Mouse (Mus musculus) midbrain, embryonic 13.5 days (tissue): Measurements from ENCODE around the gene Baz2b. TPM values are rescaled to one million over a fixed set of nuclear protein-coding genes. Genes with fewer than 3 reads are reported as not detected.

Experiments used
- ATAC-seq: fragments of 200-750 bp; cut with Nextera tagmentation; 2 replicates; pipeline ENCODE4 v1.8.0; 2017; ENCODE audit warnings: mild to moderate bottlenecking, moderate TSS enrichment, moderate library complexity
- H3K27ac ChIP-seq: fragments of 300-500 bp; sonication (generic); 2 replicates; pipeline ENCODE4 v1.5.1; 2015; ENCODE audit warnings: inconsistent platforms, mild to moderate bottlenecking, moderate library complexity
- H3K27me3 ChIP-seq: fragments of 300-500 bp; sonication (generic); 2 replicates; pipeline ENCODE4 v1.6.1; 2015; ENCODE audit warnings: mild to moderate bottlenecking, inconsistent platforms
- H3K36me3 ChIP-seq: fragments of 300-500 bp; sonication (generic); 2 replicates; pipeline ENCODE4 v1.6.1; 2015; ENCODE audit warnings: mild to moderate bottlenecking, inconsistent platforms
- H3K4me1 ChIP-seq: fragments of 300-500 bp; sonication (generic); replicated peaks from 2 replicates; pipeline ENCODE4 v1.6.1; 2015; ENCODE audit warnings: inconsistent platforms
- H3K4me2 ChIP-seq: fragments of 300-500 bp; sonication (generic); replicated peaks from 2 replicates; pipeline ENCODE4 v1.6.1; 2015; ENCODE audit warnings: moderate library complexity, mild to moderate bottlenecking, inconsistent platforms
- H3K4me3 ChIP-seq: fragments of 300-500 bp; sonication (generic); replicated peaks from 2 replicates; pipeline ENCODE4 v1.5.1; 2015; ENCODE audit warnings: mild to moderate bottlenecking, inconsistent platforms
- H3K9ac ChIP-seq: fragments of 300-500 bp; sonication (generic); replicated peaks from 2 replicates; pipeline ENCODE4 v1.6.1; 2015; ENCODE audit warnings: mild to moderate bottlenecking, inconsistent platforms
- H3K9me3 ChIP-seq: fragments of 300-500 bp; sonication (generic); 2 replicates; pipeline ENCODE4 v1.6.1; 2016; ENCODE audit warnings: mild to moderate bottlenecking, inconsistent platforms
- WGBS: fragments of 180-500 bp; shearing (Covaris S2); methylation state at CpG from one replicate; pipeline ENCODE4 v1.1.7; 2015; 5-methylcytosine and 5-hydroxymethylcytosine counted together
- polyA plus RNA-seq: library from polyadenylated mRNA; unstranded; fragments of >200 nt; fragmentation: Nextera tagmentation; extraction: Ambion mirVana; gene quantifications from 2 replicates; pipeline ENCODE4 v1.2.1, GENCODE M21; 2015

The Baz2b gene
- polyA plus RNA-seq, 1 experiment from 2014 or later: 98.1 TPM

GRCm38 (mm10) chr2:59955916-59956315, 253.7 kb downstream of the Baz2b start:
- no peak overlapping the region for H3K9ac ChIP-seq

DNA sequence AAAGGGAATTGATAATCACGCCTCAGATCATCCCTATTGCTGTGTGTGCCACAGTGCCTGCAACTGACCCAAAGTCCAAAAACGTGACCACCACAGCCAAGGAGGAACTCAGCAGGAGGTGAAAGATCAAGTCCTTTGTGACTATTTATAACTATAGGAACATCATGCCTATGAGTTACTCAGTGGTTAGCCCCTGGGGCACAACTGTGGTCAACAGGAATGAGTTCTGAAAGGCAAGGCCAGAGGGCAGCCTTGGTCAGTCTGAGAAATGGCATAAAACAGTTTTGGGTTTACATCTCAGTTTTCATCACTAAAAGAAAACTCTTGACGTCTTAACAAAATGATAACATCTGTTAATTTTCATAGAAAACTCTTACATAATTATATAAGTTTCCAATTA, 254.8 kb downstream of the Baz2b start:
- ATAC-seq: no peak
- Histone ChIP-seq H3K4me1 (no peaks in the 10 kb centered on the region), H3K4me2 (no peak overlapping the region), H3K9ac (no peak overlapping the region), H3K36me3 (peaks cover 39% of the 10 kb centered on the region), H3K27me3 (no peaks in the 10 kb centered on the region), H3K9me3 (no peaks in the 10 kb centered on the region), H3K4me3 (no peak overlapping the region), H3K27ac (no peak overlapping the region)
- 67% methylated on average over 3 of the region's 3 CpGs for WGBS

More at GRCm38 (mm10) chr2:59955916-59956315, 253.7 kb downstream of the Baz2b start:
- Histone ChIP-seq H3K9me3 (no peaks in the 10 kb centered on the region), H3K27ac (no peak overlapping the region), H3K4me3 (no peak overlapping the region), H3K4me2 (no peak overlapping the region), H3K36me3 (peaks cover 41% of the 10 kb centered on the region), H3K27me3 (no peaks in the 10 kb centered on the region), H3K4me1 (no peaks in the 10 kb centered on the region)
- WGBS: 90% methylated on average over 7 of the region's 7 CpGs
- ATAC-seq: no peak

DNA sequence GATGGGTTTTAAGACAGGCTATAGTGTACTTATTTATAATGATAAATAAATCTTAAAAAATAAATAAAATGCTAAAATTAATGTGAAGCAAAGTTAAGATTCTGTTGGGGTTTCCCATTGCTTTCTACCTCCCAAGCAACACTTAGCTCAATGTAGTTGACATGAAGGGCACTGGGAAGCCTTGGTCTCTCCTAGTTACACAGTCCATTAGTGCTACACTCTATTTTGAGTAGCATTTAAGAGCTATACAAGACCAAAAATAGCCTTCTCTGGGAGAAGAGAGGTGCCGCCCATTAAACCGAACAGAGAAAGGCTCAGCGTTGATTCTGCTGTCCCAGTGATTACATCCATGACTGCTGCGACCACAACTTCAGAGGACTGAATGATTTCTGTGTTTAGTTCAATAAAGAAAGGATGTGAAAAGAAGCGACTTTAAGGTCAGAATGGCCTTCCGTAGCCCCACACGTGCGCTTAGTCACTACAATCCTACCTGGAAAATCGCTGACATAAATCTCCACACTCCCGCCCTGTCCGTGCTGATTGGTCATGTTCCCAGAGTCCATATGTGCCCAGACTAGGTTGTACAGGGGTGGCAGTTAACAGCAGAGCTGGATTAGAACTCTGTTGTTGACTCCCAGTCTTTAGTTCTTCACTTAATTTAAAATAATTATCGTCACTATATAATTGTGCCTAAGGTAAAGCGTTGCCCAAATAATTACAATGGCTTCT, 257.2 kb downstream of the Baz2b start:
- Histone ChIP-seq H3K4me2 (no peak overlapping the region), H3K9me3 (no peaks in the 10 kb centered on the region), H3K9ac (no peak overlapping the region), H3K4me3 (no peak overlapping the region), H3K36me3 (peaks cover 33% of the 10 kb centered on the region), H3K4me1 (no peaks in the 10 kb centered on the region), H3K27me3 (no peaks in the 10 kb centered on the region), H3K27ac (no peak overlapping the region)
- 92% methylated on average over 13 of the region's 13 CpGs for WGBS
- ATAC-seq: no peak

- no peaks in the 10 kb centered on the region for H3K4me1 ChIP-seq
- no peak overlapping the region for H3K4me2 ChIP-seq
- H3K4me3 ChIP-seq: no peak overlapping the region
- no peaks in the 10 kb centered on the region for H3K27me3 ChIP-seq
- peaks cover 30% of the 10 kb centered on the region for H3K36me3 ChIP-seq
- ATAC-seq: no peak
- H3K9ac ChIP-seq: no peak overlapping the region
- H3K27ac ChIP-seq: no peak overlapping the region
- 94% methylated on average over 8 of the region's 8 CpGs for WGBS
- H3K9me3 ChIP-seq: no peaks in the 10 kb centered on the region
Measured at GRCm38 (mm10) chr2:59951706-59952105, 257.9 kb downstream of the Baz2b start.

- no peak overlapping the region for H3K4me2 ChIP-seq
- no peak overlapping the region for H3K27ac ChIP-seq
- no peaks in the 10 kb centered on the region for H3K27me3 ChIP-seq
- H3K36me3 ChIP-seq: peaks cover 29% of the 10 kb centered on the region
- no peak overlapping the region for H3K4me3 ChIP-seq
- no peak overlapping the region for H3K9ac ChIP-seq
- no peaks in the 10 kb centered on the region for H3K4me1 ChIP-seq
- WGBS: 85% methylated on average over 4 of the region's 4 CpGs
- no peaks in the 10 kb centered on the region for H3K9me3 ChIP-seq
- ATAC-seq: no peak
Measured at GRCm38 (mm10) chr2:59951127-59951526, 258.5 kb downstream of the Baz2b start.

DNA sequence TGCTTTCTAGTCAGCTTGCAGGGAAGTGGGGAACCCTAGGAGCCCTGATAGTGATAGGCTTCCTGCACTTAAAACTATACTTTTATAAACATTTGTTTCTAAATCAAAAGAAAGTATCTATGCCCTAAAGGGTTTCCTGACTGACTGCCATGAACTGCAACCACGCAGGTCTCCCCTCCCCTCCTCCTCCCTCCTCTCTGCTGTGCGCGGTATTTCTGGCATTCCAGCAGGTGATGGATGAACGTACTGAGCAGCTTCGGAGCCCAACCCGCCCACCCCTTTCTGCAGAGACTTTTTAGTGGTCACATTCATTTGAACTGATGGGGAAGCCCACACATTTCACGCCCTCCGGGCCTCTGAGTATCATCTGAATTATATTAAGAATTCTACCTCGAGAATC, 273.3 kb downstream of the Baz2b start:
- no peaks in the 10 kb centered on the region for H3K9me3 ChIP-seq
- no peak overlapping the region for H3K9ac ChIP-seq
- no peaks in the 10 kb centered on the region for H3K4me1 ChIP-seq
- no peaks in the 10 kb centered on the region for H3K27me3 ChIP-seq
- WGBS: 43% methylated on average over 9 of the region's 9 CpGs
- no peak overlapping the region for H3K4me2 ChIP-seq
- H3K27ac ChIP-seq: no peak overlapping the region
- no peak overlapping the region for H3K4me3 ChIP-seq
- peaks cover 39% of the 10 kb centered on the region for H3K36me3 ChIP-seq
- no peak for ATAC-seq

DNA sequence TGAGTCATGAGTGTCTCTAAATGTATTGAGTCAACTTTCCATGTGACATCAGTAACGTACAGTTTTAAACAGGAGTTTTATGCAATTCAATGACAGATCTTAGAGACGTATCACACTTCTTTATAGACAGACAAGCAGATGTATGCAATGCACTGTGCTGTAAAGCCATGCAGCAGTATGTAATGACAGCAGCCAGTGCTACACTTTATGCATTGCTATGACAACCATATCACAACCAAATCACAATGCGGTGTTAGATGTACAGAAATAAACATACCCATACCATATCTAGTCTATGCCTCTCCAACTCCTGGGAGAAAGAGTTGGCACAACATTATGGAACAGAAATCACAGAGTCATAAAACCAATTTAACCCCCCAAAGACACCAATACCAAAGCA, 276.5 kb downstream of the Baz2b start:
- 94% methylated on average over 3 of the region's 3 CpGs for WGBS
- no peaks in the 10 kb centered on the region for H3K4me1 ChIP-seq
- no peak for ATAC-seq

GRCm38 (mm10) chr2:59932244-59932643, 277.4 kb downstream of the Baz2b start:
- WGBS: 96% methylated on average over 4 of the region's 4 CpGs
- H3K27ac ChIP-seq: no peak overlapping the region
- H3K4me3 ChIP-seq: no peak overlapping the region
- no peaks in the 10 kb centered on the region for H3K9me3 ChIP-seq
- H3K9ac ChIP-seq: no peak overlapping the region
- ATAC-seq: no peak
- H3K4me2 ChIP-seq: no peak overlapping the region
- no peaks in the 10 kb centered on the region for H3K27me3 ChIP-seq
- H3K36me3 ChIP-seq: peaks cover 35% of the 10 kb centered on the region
- no peaks in the 10 kb centered on the region for H3K4me1 ChIP-seq

More for the DNA sequence above, 276.5 kb downstream of the Baz2b start:
- Histone ChIP-seq H3K9ac (no peak overlapping the region), H3K36me3 (peaks cover 35% of the 10 kb centered on the region), H3K4me2 (no peak overlapping the region), H3K4me3 (no peak overlapping the region), H3K27ac (no peak overlapping the region), H3K9me3 (no peaks in the 10 kb centered on the region), H3K27me3 (no peaks in the 10 kb centered on the region)

DNA sequence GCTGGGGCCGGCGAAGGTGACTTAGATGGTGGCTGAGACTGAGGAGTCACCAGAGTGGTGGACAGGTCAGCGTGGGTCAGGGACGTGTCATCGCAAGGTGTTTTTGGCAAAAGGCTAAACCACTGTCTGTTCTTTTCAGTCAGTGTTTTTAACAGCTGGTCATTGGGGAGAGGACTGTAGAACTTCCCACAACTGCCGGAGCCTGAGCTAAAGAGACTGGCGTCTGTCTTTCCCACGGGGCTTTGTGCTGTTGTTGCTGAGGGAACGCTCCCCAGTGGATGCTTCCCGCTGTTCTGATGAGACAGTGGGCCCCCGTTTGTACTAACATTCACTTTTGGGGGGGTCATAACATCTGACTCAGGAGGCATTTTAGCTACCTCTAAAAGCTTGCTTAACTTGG, 296.0 kb downstream of the Baz2b start:
- Histone ChIP-seq H3K27me3 (no peaks in the 10 kb centered on the region), H3K27ac (peak overlapping the region; percentile 14; the same call in 1 of the 2 replicates), H3K36me3 (peaks cover 81% of the 10 kb centered on the region), H3K9me3 (no peaks in the 10 kb centered on the region), H3K4me1 (0 out of 2 replicates have a peak, but pooled peaks cover 2% of the 10 kb centered on the region), H3K4me3 (no peak overlapping the region), H3K4me2 (no peak overlapping the region), H3K9ac (no peak overlapping the region)
- 61% methylated on average over 11 of the region's 11 CpGs for WGBS
- ATAC-seq: no peak

DNA sequence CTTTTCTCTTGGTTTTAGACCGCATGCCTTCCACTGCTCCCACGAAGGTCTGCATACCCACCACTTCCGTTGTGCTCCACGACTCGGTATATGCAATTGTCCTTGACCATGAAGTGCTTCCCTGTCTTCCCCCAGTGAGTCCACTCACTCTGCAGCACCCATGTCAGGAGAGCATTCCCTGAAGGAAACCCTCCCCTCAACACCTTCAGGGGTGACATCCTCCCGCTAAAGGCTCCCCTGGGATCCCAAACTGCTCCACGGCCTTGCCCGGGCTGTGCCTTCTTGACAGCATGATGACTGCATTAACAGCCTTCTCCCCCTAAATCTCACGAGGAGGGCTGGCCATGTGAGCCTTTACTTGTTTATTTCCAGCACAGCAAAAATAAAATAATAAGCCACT, 301.6 kb downstream of the Baz2b start:
- H3K4me1 ChIP-seq: no peaks in the 10 kb centered on the region
- 94% methylated on average over 9 of the region's 9 CpGs for WGBS
- no peak overlapping the region for H3K4me2 ChIP-seq
- H3K9me3 ChIP-seq: no peaks in the 10 kb centered on the region
- H3K36me3 ChIP-seq: peaks cover 68% of the 10 kb centered on the region
- no peak for ATAC-seq
- H3K9ac ChIP-seq: no peak overlapping the region
- H3K27ac ChIP-seq: no peak overlapping the region
- no peaks in the 10 kb centered on the region for H3K27me3 ChIP-seq
- H3K4me3 ChIP-seq: no peak overlapping the region

DNA sequence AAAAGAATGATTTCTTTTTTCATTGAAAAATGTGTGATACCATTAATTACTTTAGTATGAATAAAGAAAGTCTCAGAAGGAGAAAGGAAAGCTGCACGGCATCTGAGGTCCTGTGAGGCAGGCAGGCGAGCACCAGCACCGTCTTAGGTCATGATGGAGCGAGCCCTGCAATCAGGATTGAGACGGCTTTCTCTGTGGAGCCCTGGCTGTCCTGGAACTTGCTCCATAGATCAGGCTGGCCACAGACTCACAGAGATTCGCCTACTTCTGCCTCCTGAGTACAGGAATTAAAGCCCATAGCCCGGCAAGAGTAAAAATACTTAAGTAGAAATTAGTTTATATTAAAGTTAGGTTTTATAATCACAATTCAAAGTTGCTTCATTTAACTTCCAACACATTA, 305.6 kb downstream of the Baz2b start:
- Histone ChIP-seq H3K27ac (no peak overlapping the region), H3K4me1 (no peaks in the 10 kb centered on the region), H3K27me3 (no peaks in the 10 kb centered on the region), H3K9me3 (no peaks in the 10 kb centered on the region), H3K4me3 (no peak overlapping the region), H3K36me3 (peaks cover 58% of the 10 kb centered on the region), H3K4me2 (no peak overlapping the region), H3K9ac (no peak overlapping the region)
- no peak for ATAC-seq
- 86% methylated on average over 7 of the region's 7 CpGs for WGBS

DNA sequence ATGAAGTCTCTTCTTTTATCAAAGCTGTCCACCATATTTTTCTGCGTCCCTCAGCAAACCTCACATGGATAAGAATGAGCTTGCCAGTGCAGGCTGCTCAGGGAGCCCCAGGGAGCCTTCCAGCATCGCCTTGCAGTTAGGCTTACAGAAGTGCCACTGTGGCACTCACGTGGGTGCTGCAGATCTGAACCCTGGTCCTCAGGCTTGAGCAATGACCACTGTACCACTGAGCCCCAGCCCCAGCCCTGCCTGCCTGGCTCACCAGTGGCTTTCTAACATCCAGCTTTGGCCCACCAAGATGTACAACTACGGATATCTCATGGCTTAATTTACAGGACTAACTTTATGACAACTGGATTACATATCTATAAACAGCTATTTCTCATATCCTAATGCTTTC, 311.0 kb downstream of the Baz2b start:
- Histone ChIP-seq H3K27ac (no peak overlapping the region), H3K4me1 (no peaks in the 10 kb centered on the region), H3K9ac (no peak overlapping the region), H3K27me3 (no peaks in the 10 kb centered on the region), H3K36me3 (peaks cover 39% of the 10 kb centered on the region), H3K9me3 (no peaks in the 10 kb centered on the region), H3K4me2 (no peak overlapping the region), H3K4me3 (no peak overlapping the region)
- 83% methylated on average over 4 of the region's 4 CpGs for WGBS
- no peak for ATAC-seq

DNA sequence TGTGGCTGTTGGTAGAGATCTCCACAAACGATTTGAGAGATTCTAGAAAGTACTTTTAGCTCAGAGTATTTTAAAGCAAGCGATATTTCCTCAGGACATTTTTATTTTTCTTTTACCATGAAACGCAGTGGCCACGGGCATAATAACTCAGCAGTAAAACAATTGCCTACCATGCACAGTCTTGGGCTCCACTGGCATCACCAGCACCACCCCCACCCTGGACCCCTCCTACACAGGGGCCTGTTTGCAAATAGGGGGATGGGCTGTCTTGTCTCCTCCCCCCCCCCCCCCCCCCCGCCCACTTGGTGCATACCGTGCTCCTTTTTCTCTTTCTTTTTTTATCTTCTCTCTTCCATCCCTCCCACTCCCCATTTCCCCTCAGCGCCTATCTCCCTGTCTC, 311.5 kb downstream of the Baz2b start:
- Histone ChIP-seq H3K27me3 (no peaks in the 10 kb centered on the region), H3K4me3 (no peak overlapping the region), H3K36me3 (peaks cover 39% of the 10 kb centered on the region), H3K9me3 (no peaks in the 10 kb centered on the region), H3K4me2 (no peak overlapping the region), H3K4me1 (no peaks in the 10 kb centered on the region), H3K9ac (no peak overlapping the region), H3K27ac (no peak overlapping the region)
- 95% methylated on average over 6 of the region's 7 CpGs for WGBS
- 0 out of 2 replicates have a peak, but pooled peaks have one; percentile 11 for ATAC-seq
